Mouse (Mus musculus) heart, embryonic 12.5 days (tissue): ENCODE measurements around the gene Rilp. TPM values are rescaled to one million over a fixed set of nuclear protein-coding genes. Genes with fewer than 3 reads are reported as not detected.

ENCODE experiments used
- ATAC-seq: fragments of 200-750 bp; cut with Nextera tagmentation; 2 replicates; pipeline ENCODE4 v1.8.0; 2017; ENCODE audit warnings: moderate TSS enrichment, moderate library complexity; ENCODE audit not compliant: insufficient number of reproducible peaks, low FRiP score
- H3K27ac ChIP-seq: fragments of 300-500 bp; sonication (generic); 2 replicates; pipeline ENCODE4 v1.5.1; 2016; ENCODE audit warnings: mild to moderate bottlenecking, moderate library complexity; ENCODE audit not compliant: poor library complexity, severe bottlenecking
- H3K27me3 ChIP-seq: fragments of 300-500 bp; sonication (generic); replicated peaks from 2 replicates; pipeline ENCODE4 v1.6.1; 2016; ENCODE audit warnings: mild to moderate bottlenecking, moderate library complexity
- H3K36me3 ChIP-seq: fragments of 300-500 bp; sonication (generic); 2 replicates; pipeline ENCODE4 v1.6.1; 2016; ENCODE audit warnings: mild to moderate bottlenecking, moderate library complexity
- H3K4me1 ChIP-seq: fragments of 300-500 bp; sonication (generic); replicated peaks from 2 replicates; pipeline ENCODE4 v1.6.1; 2016; ENCODE audit warnings: mild to moderate bottlenecking
- H3K4me2 ChIP-seq: fragments of 300-500 bp; sonication (generic); 2 replicates; pipeline ENCODE4 v1.6.1; 2016; ENCODE audit warnings: mild to moderate bottlenecking, moderate library complexity
- H3K4me3 ChIP-seq: fragments of 300-500 bp; sonication (generic); 2 replicates; pipeline ENCODE4 v1.5.1; 2016; ENCODE audit warnings: mild to moderate bottlenecking
- H3K9ac ChIP-seq: fragments of 300-500 bp; sonication (generic); 2 replicates; pipeline ENCODE4 v1.6.1; 2016; ENCODE audit warnings: mild to moderate bottlenecking, moderate library complexity
- H3K9me3 ChIP-seq: fragments of 300-500 bp; sonication (generic); replicated peaks from 2 replicates; pipeline ENCODE4 v1.6.1; 2016; ENCODE audit warnings: mild to moderate bottlenecking, moderate library complexity
- WGBS: fragments of 180-500 bp; shearing (Covaris S2); methylation state at CpG from one replicate; pipeline ENCODE4 v1.1.7; 2016; 5-methylcytosine and 5-hydroxymethylcytosine counted together
- microRNA counts: library from miRNA; unstranded; fragments of <30 nt; microRNA quantifications from one replicate; lab custom pipeline; 2017
- microRNA-seq: library from miRNA; unstranded; fragments of <30 nt; microRNA quantifications from one replicate; pipeline ENCODE4, GENCODE M21; 2017
- polyA plus RNA-seq: library from polyadenylated mRNA; unstranded; fragments of >200 nt; fragmentation: Nextera tagmentation; extraction: Ambion mirVana; gene quantifications from 2 replicates; pipeline ENCODE4 v1.2.1, GENCODE M21; 2016

Rilp gene
- polyA plus RNA-seq, 1 experiment from 2014 or later = 1.4 TPM

DNA sequence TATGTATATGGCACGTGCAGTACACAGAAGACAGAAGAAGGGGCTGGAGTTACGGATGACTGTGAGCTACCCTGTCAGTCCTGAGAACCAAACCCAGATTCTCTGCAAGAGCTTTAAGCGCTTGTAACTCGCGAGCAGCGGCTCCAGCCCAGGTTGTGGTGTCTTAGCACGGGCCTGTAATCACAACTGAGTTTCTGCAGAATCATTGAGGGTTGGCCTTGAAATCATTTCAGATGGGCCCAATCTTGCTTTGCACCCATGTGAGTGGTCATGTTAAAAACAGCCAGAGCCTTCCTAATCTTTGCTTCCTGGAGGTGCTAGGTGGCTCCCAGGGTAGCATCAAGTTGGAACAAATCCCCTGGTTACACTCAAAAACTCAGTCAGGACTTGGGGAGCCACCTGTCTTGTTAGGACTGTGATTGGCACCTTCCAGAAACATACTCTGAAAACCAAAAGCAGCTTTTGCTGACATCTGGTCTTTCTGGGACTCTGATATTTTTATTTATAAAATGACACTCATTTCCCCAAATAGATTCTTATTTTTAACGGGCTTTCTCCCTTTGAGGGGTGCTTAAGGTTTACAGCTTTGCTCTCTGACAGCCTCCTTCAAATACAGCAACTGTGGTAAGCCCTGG is 50.1 kb downstream of the Rilp start:
- no peak overlapping the region for H3K4me3 ChIP-seq
- H3K9ac ChIP-seq = no peak overlapping the region
- H3K4me2 ChIP-seq = no peak overlapping the region
- peaks cover 29% of the 10 kb centered on the region for H3K4me1 ChIP-seq
- 85% methylated on average over 8 of the region's 8 CpGs for WGBS
- peaks cover 6% of the 10 kb centered on the region for H3K36me3 ChIP-seq
- ATAC-seq = no peak
- H3K27ac ChIP-seq = no peak overlapping the region
- peaks cover 11% of the 10 kb centered on the region; the same call in 1 of the 2 replicates for H3K27me3 ChIP-seq
- 0 out of 2 replicates have a peak, but pooled peaks cover 4% of the 10 kb centered on the region for H3K9me3 ChIP-seq

DNA sequence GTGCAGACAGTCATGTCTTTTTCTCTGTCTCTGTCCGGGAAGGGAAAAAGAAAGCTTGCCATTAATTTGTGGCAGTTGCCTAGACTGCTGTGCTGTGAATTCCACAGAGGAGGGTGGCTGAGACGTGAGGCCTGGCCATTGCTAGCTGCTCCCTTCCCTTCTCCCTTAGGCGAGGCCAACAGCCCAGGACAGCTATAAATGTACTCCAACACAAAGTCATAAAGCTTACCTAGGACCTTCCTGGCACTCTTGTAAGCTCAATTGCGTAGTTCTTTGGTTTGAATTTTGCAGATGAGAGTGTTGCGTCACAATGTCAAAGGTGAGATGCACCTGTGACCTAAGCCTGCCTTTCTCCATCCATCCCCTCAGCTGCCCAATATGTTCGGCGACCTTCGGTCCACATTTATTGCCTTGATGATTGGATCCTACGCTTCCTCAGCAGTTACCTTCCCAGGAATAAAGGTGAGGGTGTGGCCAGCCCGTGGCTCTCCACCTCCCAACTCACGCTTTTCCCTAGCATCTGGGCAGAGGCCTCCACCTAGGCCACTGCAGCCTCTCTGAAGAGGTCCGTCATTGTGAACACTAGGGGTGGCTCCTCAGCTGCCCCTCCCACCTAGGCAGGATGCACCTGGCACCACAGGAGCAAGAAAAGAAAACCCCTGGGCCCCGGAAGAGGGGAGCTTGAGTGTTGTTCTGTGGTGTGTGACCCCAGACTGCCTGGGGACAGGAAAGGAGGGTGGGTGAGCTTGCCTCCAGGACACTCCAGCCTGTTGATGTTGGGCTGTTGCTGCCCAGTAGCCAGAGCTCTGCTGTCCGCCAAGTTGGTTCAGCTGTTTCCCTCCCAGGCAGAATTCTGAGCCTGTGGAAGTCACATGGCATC is 50.9 kb downstream of the Rilp start:
- ATAC-seq = no peak
- Histone ChIP-seq H3K4me3 (no peak overlapping the region), H3K4me1 (peaks cover 35% of the 10 kb centered on the region), H3K9ac (no peak overlapping the region), H3K36me3 (peaks cover 6% of the 10 kb centered on the region), H3K4me2 (no peak overlapping the region), H3K9me3 (0 out of 2 replicates have a peak, but pooled peaks cover 4% of the 10 kb centered on the region), H3K27ac (no peak overlapping the region), H3K27me3 (peaks cover 11% of the 10 kb centered on the region; the same call in 1 of the 2 replicates)
- WGBS = 73% methylated on average over 14 of the region's 14 CpGs

DNA sequence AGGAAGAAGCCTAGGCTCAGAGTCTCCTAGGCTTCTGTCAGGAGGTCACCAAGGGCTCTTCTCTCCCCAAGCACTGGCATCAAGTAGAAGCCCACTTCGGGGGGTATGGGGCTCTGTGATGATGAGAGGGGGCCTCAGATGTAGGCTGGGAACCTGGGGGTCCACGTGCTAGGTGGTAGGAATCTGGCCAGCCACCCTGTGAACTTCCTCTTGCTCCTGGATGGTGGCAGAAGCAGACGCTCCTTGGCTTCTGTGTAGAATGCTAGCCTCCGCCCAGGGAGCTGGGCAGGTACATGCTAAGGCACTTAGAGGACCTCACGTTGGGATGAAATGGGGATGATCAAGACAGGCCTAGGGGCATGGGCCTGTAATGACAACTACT is 51.5 kb downstream of the Rilp start:
- H3K4me1 ChIP-seq = peaks cover 41% of the 10 kb centered on the region
- no peak overlapping the region for H3K4me2 ChIP-seq
- peaks cover 11% of the 10 kb centered on the region; the same call in 1 of the 2 replicates for H3K27me3 ChIP-seq
- peaks cover 6% of the 10 kb centered on the region for H3K36me3 ChIP-seq
- H3K4me3 ChIP-seq = no peak overlapping the region
- WGBS = 73% methylated on average over 5 of the region's 5 CpGs
- H3K27ac ChIP-seq = no peak overlapping the region
- 0 out of 2 replicates have a peak, but pooled peaks cover 4% of the 10 kb centered on the region for H3K9me3 ChIP-seq
- no peak overlapping the region for H3K9ac ChIP-seq
- no peak for ATAC-seq

MicroRNAs encoded within 50 kb of the gene (microRNA counts, 519-probe panel; counts per million panel counts)
- microRNA mmu-miR-22 (lab: Ali Mortazavi, UCI) = 7,323 counts per million, percentile 90 among the panel's probes with 10 or more counts

Small RNA genes lying within 50 kb of the gene (microRNA-seq; reads per million reads assigned to microRNA genes)
- gene Mir22 = 10,666 reads per million, percentile 95 among the genes with 10 or more reads in this experiment
- not detected for gene Mir3971

Other genes starting within 250 kb of the Rilp start
- gene Rpa1, start 161.8 kb upstream of the Rilp start, polyA plus RNA-seq = 120 and 122 TPM in 2 replicates
- 12.8 and 14.6 TPM in 2 replicates for gene Smyd4, start 161.7 kb upstream of the Rilp start, polyA plus RNA-seq
- gene Serpinf1, start 87.4 kb upstream of the Rilp start, polyA plus RNA-seq = 39.6 and 39.7 TPM in 2 replicates
- 0.86 and 6.4 TPM in 2 replicates for gene Serpinf2, start 70.5 kb upstream of the Rilp start, polyA plus RNA-seq
- 5.6 and 5.7 TPM in 2 replicates for gene Wdr81, start 55.4 kb upstream of the Rilp start, polyA plus RNA-seq
- 12.7 and 13.1 TPM in 2 replicates for gene Tlcd2, start 48.4 kb upstream of the Rilp start, polyA plus RNA-seq
- gene Prpf8, start 23.3 kb upstream of the Rilp start, polyA plus RNA-seq = 41.3 and 42.7 TPM in 2 replicates
- 12.3 and 13.8 TPM in 2 replicates for gene Scarf1, start 3.4 kb downstream of the Rilp start, polyA plus RNA-seq
- 4.1 and 4.3 TPM in 2 replicates for gene Slc43a2, start 21.6 kb downstream of the Rilp start, polyA plus RNA-seq
- gene Pitpna, start 78.0 kb downstream of the Rilp start, polyA plus RNA-seq = 75.3 and 80.1 TPM in 2 replicates
- gene Inpp5k, start 120.9 kb downstream of the Rilp start, polyA plus RNA-seq = 17.3 and 17.5 TPM in 2 replicates
- 72.3 and 76.7 TPM in 2 replicates for gene Myo1c, start 140.4 kb downstream of the Rilp start, polyA plus RNA-seq
- gene Crk, start 169.2 kb downstream of the Rilp start, polyA plus RNA-seq = 110 and 111 TPM in 2 replicates
- gene Ywhae, start 222.8 kb downstream of the Rilp start, polyA plus RNA-seq = 842 and 863 TPM in 2 replicates